9 mouse cellular contexts compared by ENCODE assay signal in genomic region chr6:65510051-65510669, GRCm38 (mm10). TPM values are rescaled to one million over a fixed set of nuclear protein-coding genes. Genes with fewer than 3 reads are reported as not detected.
DNase-seq lines count a peak whose midpoint lies in the region; ATAC-seq and TF ChIP-seq lines count a peak whose summit lies in the region.
"Had no signal": no experiment of that assay in that cellular context is flagged by ENCODE, and none has a peak within 500 bp of the region (broad histone marks: within the 10 kb centered on the region; RNA-seq: fewer than 3 reads in every experiment).

No protein-coding gene starts in this region.

- H3K9ac ChIP-seq in kidney, postnatal 0 days (ENCODE audit: low read depth, low read length), result no peak overlapping the region
- H3K9ac ChIP-seq in liver, embryonic 11.5 days (ENCODE audit: low read depth, low read length), result no peak overlapping the region
- H3K9ac ChIP-seq in neural tube, embryonic 12.5 days, result no peak overlapping the region
- H3K9ac ChIP-seq: embryonic facial prominence, embryonic 15.5 days had no signal

- no peaks in the 10 kb centered on the region for H3K36me3 ChIP-seq in kidney, postnatal 0 days (ENCODE audit: insufficient read depth, low read length)
- H3K36me3 ChIP-seq in liver, embryonic 11.5 days (ENCODE audit: control insufficient read depth, insufficient read depth, low read length), result no peaks in the 10 kb centered on the region
- no peaks in the 10 kb centered on the region for H3K36me3 ChIP-seq in neural tube, embryonic 12.5 days
- H3K36me3 ChIP-seq: embryonic facial prominence, embryonic 15.5 days had no signal

- H3K4me1 ChIP-seq in cortical plate, adult 2 months (ENCODE audit: control insufficient read depth, insufficient read depth, low read length), result no peaks in the 10 kb centered on the region
- no peaks in the 10 kb centered on the region for H3K4me1 ChIP-seq in kidney, postnatal 0 days (replicated peaks; ENCODE audit: insufficient read depth, low read length)
- H3K4me1 ChIP-seq in liver, embryonic 11.5 days (replicated peaks; ENCODE audit: control insufficient read depth, insufficient read depth, low read length), result no peaks in the 10 kb centered on the region
- no peaks in the 10 kb centered on the region for H3K4me1 ChIP-seq in neural tube, embryonic 12.5 days
- H3K4me1 ChIP-seq: embryonic facial prominence, embryonic 15.5 days had no signal

- H3K4me2 ChIP-seq in kidney, postnatal 0 days (ENCODE audit: low read length), result no peak overlapping the region
- no peak overlapping the region for H3K4me2 ChIP-seq in liver, embryonic 11.5 days
- H3K4me2 ChIP-seq in neural tube, embryonic 12.5 days (replicated peaks), result no peak overlapping the region
- H3K4me2 ChIP-seq: embryonic facial prominence, embryonic 15.5 days had no signal

- peak; percentile 79 for DNase-seq in 416B (ENCODE audit: low read depth)
- DNase-seq in gonadal fat pad, adult 2 months (ENCODE audit: low read depth), result peak; percentile 3
- DNase-seq in kidney, postnatal 0 days (ENCODE audit: low spot score), result peak; percentile 80
- DNase-seq in liver, embryonic 11.5 days (ENCODE audit: low spot score), result no peak
- peak; percentile 72 for DNase-seq in testis, postnatal 10 days (ENCODE audit: low spot score)

- 43% methylated on average over 4 of the region's 4 CpGs for WGBS in kidney, postnatal 0 days
- whole genome bisulfite sequencing in liver, embryonic 11.5 days, result 39% methylated on average over 4 of the region's 4 CpGs
- WGBS in neural tube, embryonic 12.5 days, result 49% methylated on average over 4 of the region's 4 CpGs

- TF ChIP-seq POLR2A in cortical plate, adult 2 months (IDR thresholded peaks at IDR 0.05; ENCODE audit: extremely low read depth, insufficient read depth, low read length), result no peak

- H3K27ac ChIP-seq in cortical plate, adult 2 months (ENCODE audit: insufficient read depth, low read length), result no peak overlapping the region
- no peak overlapping the region for H3K27ac ChIP-seq in kidney, postnatal 0 days
- no peak overlapping the region for H3K27ac ChIP-seq in liver, embryonic 11.5 days (ENCODE audit: low read depth, low read length)
- H3K27ac ChIP-seq in neural tube, embryonic 12.5 days, result no peak overlapping the region
- H3K27ac ChIP-seq: embryonic facial prominence, embryonic 15.5 days had no signal

- no peak overlapping the region for H3K4me3 ChIP-seq in cortical plate, adult 2 months (ENCODE audit: insufficient read depth, low read length)
- no peak overlapping the region for H3K4me3 ChIP-seq in kidney, postnatal 0 days (replicated peaks; ENCODE audit: low read depth, low read length)
- H3K4me3 ChIP-seq in liver, embryonic 11.5 days (ENCODE audit: low read depth, low read length), result no peak overlapping the region
- H3K4me3 ChIP-seq in neural tube, embryonic 12.5 days, result no peak overlapping the region
- H3K4me3 ChIP-seq: embryonic facial prominence, embryonic 15.5 days had no signal

- no peaks in the 10 kb centered on the region for H3K9me3 ChIP-seq in kidney, postnatal 0 days (replicated peaks; ENCODE audit: low read length)
- H3K9me3 ChIP-seq in liver, embryonic 11.5 days (ENCODE audit: control insufficient read depth, low read length), result no peaks in the 10 kb centered on the region
- no peaks in the 10 kb centered on the region for H3K9me3 ChIP-seq in neural tube, embryonic 12.5 days
- H3K9me3 ChIP-seq: embryonic facial prominence, embryonic 15.5 days had no signal

- peak; percentile 98 for ATAC-seq in activated CD4-positive, CD25-positive, alpha-beta regulatory T cell, adult 4 months
- peak; percentile 78; the same call in 1 of the 2 replicates for ATAC-seq in kidney, postnatal 0 days (replicated peaks; ENCODE audit: low FRiP score, low read depth)
- peak; percentile 65; the same call in 1 of the 2 replicates for ATAC-seq in liver, embryonic 11.5 days (replicated peaks; ENCODE audit: low FRiP score)
- ATAC-seq in neural tube, embryonic 12.5 days (ENCODE audit: low FRiP score, low read depth), result peak; percentile 93

- peak; percentile 95 for TF ChIP-seq CTCF in cortical plate, adult 2 months (IDR thresholded peaks at IDR 0.05; ENCODE audit: extremely low read depth, insufficient read depth, low read length)
- TF ChIP-seq CTCF in kidney, postnatal 0 days (IDR thresholded peaks at IDR 0.05; ENCODE audit: low read depth), result peak; percentile 95

- H3K27me3 ChIP-seq in kidney, postnatal 0 days (ENCODE audit: insufficient read depth, low read length), result no peaks in the 10 kb centered on the region
- no peaks in the 10 kb centered on the region for H3K27me3 ChIP-seq in liver, embryonic 11.5 days (replicated peaks; ENCODE audit: control insufficient read depth, insufficient read depth, low read length)
- no peaks in the 10 kb centered on the region for H3K27me3 ChIP-seq in neural tube, embryonic 12.5 days (replicated peaks)
- H3K27me3 ChIP-seq: embryonic facial prominence, embryonic 15.5 days had no signal

RNA-seq across cellular contexts. Expression of gene Tnip3, which starts 15.0 kb away (rescaled TPM):
- 1 to 10 TPM; 6.0 to 9.5 TPM for polyA plus RNA-seq in activated CD4-positive, CD25-positive, alpha-beta regulatory T cell, adult 4 months (2017; shearing (Covaris generic))
- polyA plus RNA-seq in cortical plate, adult 2 months (2012; rRNA removed), result not detected in 2 replicates
- 0.29 and 0.70 TPM in 2 replicates for polyA plus RNA-seq in gonadal fat pad, adult 2 months (2012; rRNA removed)
- polyA plus RNA-seq in kidney, postnatal 0 days (2015; fragmentation: Nextera tagmentation; extraction: Ambion mirVana), result 0.09 and 0.16 TPM in 2 replicates
- polyA plus RNA-seq in liver, embryonic 11.5 days (2014; fragmentation: Nextera tagmentation; extraction: Ambion mirVana), result 0.16 TPM in 1 of 2 replicates, not detected in the other
- not detected in 2 replicates for polyA plus RNA-seq in neural tube, embryonic 12.5 days (2016; fragmentation: Nextera tagmentation; extraction: Ambion mirVana)
